Comparison of ENCODE assay signal across 8 mouse cellular contexts in the genomic region with DNA sequence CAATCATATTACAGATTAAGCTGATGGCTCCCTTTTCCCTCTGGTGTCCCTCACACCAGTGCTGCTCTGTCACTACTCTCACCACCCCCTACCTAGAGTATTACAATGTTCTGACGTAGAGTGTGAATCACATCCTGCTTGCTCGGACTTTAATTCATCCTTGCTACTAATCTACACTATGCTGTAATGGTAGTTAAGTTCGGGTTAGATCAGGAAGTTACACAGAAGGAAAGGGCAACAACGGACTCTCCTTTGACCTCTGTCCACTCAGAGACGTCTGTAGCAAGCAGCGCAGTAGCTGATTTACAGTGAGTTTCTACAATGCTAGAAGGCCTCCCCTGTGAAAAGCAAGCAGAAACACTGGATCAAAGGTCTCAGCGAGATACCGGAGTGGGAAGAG. TPM values are rescaled to one million over a fixed set of nuclear protein-coding genes. Genes with fewer than 3 reads are reported as not detected.
DNase-seq lines count a peak whose midpoint lies in the region; ATAC-seq and TF ChIP-seq lines count a peak whose summit lies in the region.
"Had no signal": no experiment of that assay in that cellular context is flagged by ENCODE, and none has a peak within 500 bp of the region (broad histone marks: within the 10 kb centered on the region; RNA-seq: fewer than 3 reads in every experiment).

No protein-coding gene starts in this region.

- H3K27me3 ChIP-seq in lung, embryonic 14.5 days (ENCODE audit: insufficient read depth, low read length), result peaks cover 6% of the 10 kb centered on the region; the same call in 1 of the 2 replicates
- peaks cover 43% of the 10 kb centered on the region for H3K27me3 ChIP-seq in hindbrain, embryonic 12.5 days
- peaks cover 57% of the 10 kb centered on the region for H3K27me3 ChIP-seq in neural tube, embryonic 13.5 days

- 14% methylated on average over 8 of the region's 8 CpGs for WGBS in lung, embryonic 14.5 days
- WGBS in hindbrain, embryonic 12.5 days, result 5% methylated on average over 8 of the region's 8 CpGs
- 6% methylated on average over 8 of the region's 8 CpGs for WGBS in neural tube, embryonic 13.5 days

- no peak for TF ChIP-seq CTCF in lung, embryonic 14.5 days (IDR thresholded peaks at IDR 0.05; ENCODE audit: low read depth)
- TF ChIP-seq CTCF in bone marrow macrophage, adult 2 months (IDR thresholded peaks at IDR 0.05; ENCODE audit: low read depth, low read length), result no peak

- no peaks in the 10 kb centered on the region for H3K9me3 ChIP-seq in lung, embryonic 14.5 days (ENCODE audit: low read depth, low read length)
- no peaks in the 10 kb centered on the region for H3K9me3 ChIP-seq in hindbrain, embryonic 12.5 days (replicated peaks)
- H3K9me3 ChIP-seq in neural tube, embryonic 13.5 days, result no peaks in the 10 kb centered on the region

- H3K4me2 ChIP-seq in lung, embryonic 14.5 days, result peak overlapping the region; percentile 54
- H3K4me2 ChIP-seq in hindbrain, embryonic 12.5 days (replicated peaks), result peak overlapping the region; percentile 28
- H3K4me2 ChIP-seq in neural tube, embryonic 13.5 days, result peak overlapping the region; percentile 26

- no peak for TF ChIP-seq POLR2A in bone marrow macrophage, adult 2 months (IDR thresholded peaks at IDR 0.05; ENCODE audit: borderline replicate concordance, low read depth, low read length)

- no peak for ATAC-seq in lung, embryonic 14.5 days (ENCODE audit: insufficient read depth)
- ATAC-seq in hindbrain, embryonic 12.5 days (ENCODE audit: low FRiP score), result no peak
- ATAC-seq in neural tube, embryonic 13.5 days (ENCODE audit: low read depth), result no peak

- peak; percentile 18 for DNase-seq in lung, embryonic 14.5 days
- no peak for DNase-seq in lung, postnatal 14 days
- DNase-seq in cerebellum, postnatal 25 days, result no peak
- DNase-seq in spleen, postnatal 4 days (ENCODE audit: low spot score in 2 of 2), result no peak
- DNase-seq: gastrocnemius, postnatal 10 days had no signal

- H3K27ac ChIP-seq in lung, embryonic 14.5 days (ENCODE audit: low read depth), result no peak overlapping the region
- peak overlapping the region; percentile 22 for H3K27ac ChIP-seq in bone marrow macrophage, adult 2 months (ENCODE audit: insufficient read depth, low read depth, low read length)
- no peak overlapping the region for H3K27ac ChIP-seq in hindbrain, embryonic 12.5 days
- no peak overlapping the region for H3K27ac ChIP-seq in neural tube, embryonic 13.5 days (replicated peaks)

- H3K9ac ChIP-seq in lung, embryonic 14.5 days, result peak overlapping the region; percentile 21
- no peak overlapping the region for H3K9ac ChIP-seq in hindbrain, embryonic 12.5 days
- no peak overlapping the region for H3K9ac ChIP-seq in neural tube, embryonic 13.5 days

- peak overlapping the region; percentile 30 for H3K4me3 ChIP-seq in lung, embryonic 14.5 days (ENCODE audit: low read depth, low read length)
- peak overlapping the region; percentile 63 for H3K4me3 ChIP-seq in bone marrow macrophage, adult 2 months (ENCODE audit: insufficient read depth, low read length)
- H3K4me3 ChIP-seq in hindbrain, embryonic 12.5 days, result no peak overlapping the region
- H3K4me3 ChIP-seq in neural tube, embryonic 13.5 days, result peak overlapping the region; percentile 13; the same call in 1 of the 2 replicates

- H3K36me3 ChIP-seq in lung, embryonic 14.5 days (ENCODE audit: insufficient read depth), result no peaks in the 10 kb centered on the region
- no peaks in the 10 kb centered on the region for H3K36me3 ChIP-seq in hindbrain, embryonic 12.5 days
- no peaks in the 10 kb centered on the region for H3K36me3 ChIP-seq in neural tube, embryonic 13.5 days

- 0 out of 2 replicates have a peak, but pooled peaks cover 11% of the 10 kb centered on the region for H3K4me1 ChIP-seq in lung, embryonic 14.5 days (ENCODE audit: insufficient read depth)
- peaks cover 14% of the 10 kb centered on the region for H3K4me1 ChIP-seq in bone marrow macrophage, adult 2 months (ENCODE audit: control insufficient read depth, insufficient read depth, low read length)
- H3K4me1 ChIP-seq in hindbrain, embryonic 12.5 days, result peaks cover 14% of the 10 kb centered on the region
- peaks cover 12% of the 10 kb centered on the region for H3K4me1 ChIP-seq in neural tube, embryonic 13.5 days (replicated peaks)

RNA-seq across cellular contexts. Expression of a gene that starts 31.0 kb away (rescaled TPM):
- 16.0 and 16.4 TPM in 2 replicates for polyA plus RNA-seq in lung, embryonic 14.5 days (2014; fragmentation: Nextera tagmentation; extraction: Ambion mirVana)
- 0.25 and 0.76 TPM in 2 replicates for polyA plus RNA-seq in bone marrow macrophage, adult 2 months (2012; ENCODE audit: insufficient read depth, insufficient read length, missing spikeins)
- polyA plus RNA-seq in hindbrain, embryonic 12.5 days (2016; fragmentation: Nextera tagmentation; extraction: Ambion mirVana), result 19.1 and 20.5 TPM in 2 replicates
- polyA plus RNA-seq in neural tube, embryonic 13.5 days (2015; fragmentation: Nextera tagmentation; extraction: Ambion mirVana), result 16.0 and 16.3 TPM in 2 replicates
